Mouse (Mus musculus) right cerebral cortex, postnatal 4 days (tissue): Measurements from ENCODE around the gene Isoc2a.
"Not testable (repeated sequence)": the region's sequence is repeated elsewhere in the genome, so short reads cannot be mapped to it uniquely, and the experiment has no call there.

ENCODE experiments used
- DNase-seq: peaks from one replicate; pipeline ENCODE4 v3.0.0-alpha.2; 2022

Gene Isoc2a

GRCm38 (mm10) chr7:4876753-4877221 lies at the start of gene Isoc2a:
Isoc2a (plus strand) TSS chr7:4877153.
- peak; percentile 75 for DNase-seq

DNA sequence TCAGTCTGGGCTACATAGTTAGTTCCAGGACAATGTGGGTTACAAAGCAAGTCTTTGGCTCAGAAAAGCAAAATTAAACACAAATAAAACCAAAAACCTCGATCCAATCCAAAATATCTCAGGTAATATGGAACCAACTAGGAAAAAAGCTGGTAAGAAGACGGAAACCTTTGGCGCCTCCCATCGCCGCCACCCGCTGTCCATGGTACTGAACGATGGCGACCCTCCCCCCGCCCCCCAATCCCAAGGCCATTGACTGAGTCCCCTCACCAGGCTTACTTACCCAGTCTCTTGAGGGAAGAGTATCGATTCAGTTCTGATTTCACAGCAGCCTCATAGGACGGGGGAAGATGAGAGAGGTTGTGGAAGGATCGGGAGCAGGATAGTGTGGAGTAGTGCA lies 46.5 kb upstream of the Isoc2a start:
- no peak for DNase-seq

DNA sequence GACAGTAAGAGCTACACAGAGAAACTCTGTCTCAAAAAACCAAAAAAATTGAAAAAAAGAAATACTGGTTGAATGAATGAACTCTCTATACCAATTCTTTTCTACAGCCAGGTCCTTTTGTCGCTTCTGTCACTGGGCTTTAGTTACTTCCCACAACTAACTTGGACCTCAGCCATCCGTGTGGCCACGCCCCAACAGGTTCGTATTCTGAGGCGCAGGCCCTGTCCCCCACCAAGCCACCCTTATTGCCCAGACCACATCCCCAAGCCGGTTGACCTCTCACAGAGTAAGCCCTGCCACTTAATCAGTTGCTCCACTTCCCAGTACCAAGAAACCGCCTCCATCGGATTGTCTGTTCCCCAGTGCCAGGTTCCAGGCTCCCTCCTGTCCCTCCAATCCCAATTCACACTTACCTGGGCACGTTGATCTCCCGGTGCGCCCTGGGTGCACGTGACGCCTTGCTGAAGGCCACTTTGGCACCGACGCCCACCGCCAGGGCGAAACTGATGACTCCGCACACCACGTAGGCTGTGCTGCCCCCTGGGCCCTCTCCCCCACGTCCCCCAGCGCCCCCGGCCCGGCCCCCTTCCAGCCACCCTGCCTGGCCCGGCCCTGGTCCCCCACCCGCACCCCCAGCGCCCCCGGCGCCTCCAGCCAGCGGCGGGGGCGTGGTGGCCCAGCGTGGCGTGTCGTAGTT lies 41.2 kb upstream of the Isoc2a start:
- no peak for DNase-seq

- DNase-seq, result peak; percentile 63
These were observed 40.6 kb upstream of the Isoc2a start for GRCm38 (mm10) chr7:4836351-4836792.

- DNase-seq, result no peak
These were observed 39.3 kb upstream of the Isoc2a start for GRCm38 (mm10) chr7:4837639-4838038.

DNA sequence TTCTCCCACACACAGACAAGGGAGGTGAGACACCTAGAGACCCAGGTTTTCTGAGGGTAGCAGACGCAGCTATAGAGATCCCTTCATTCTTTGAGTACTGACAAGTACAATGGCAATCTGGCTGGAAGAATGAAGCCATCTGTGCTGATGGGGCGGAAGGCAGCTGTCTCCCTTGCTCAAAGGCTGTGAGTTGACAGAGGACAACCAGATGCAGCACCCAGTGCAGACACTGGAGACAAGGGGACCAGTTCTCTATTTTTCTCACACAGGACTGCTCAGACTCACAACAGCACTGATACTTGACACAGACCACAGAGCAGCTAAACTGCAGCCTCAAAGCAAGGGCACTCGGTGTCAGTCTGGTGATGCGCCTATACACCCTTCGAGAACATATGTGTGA lies 34.9 kb upstream of the Isoc2a start:
- DNase-seq, result no peak

DNA sequence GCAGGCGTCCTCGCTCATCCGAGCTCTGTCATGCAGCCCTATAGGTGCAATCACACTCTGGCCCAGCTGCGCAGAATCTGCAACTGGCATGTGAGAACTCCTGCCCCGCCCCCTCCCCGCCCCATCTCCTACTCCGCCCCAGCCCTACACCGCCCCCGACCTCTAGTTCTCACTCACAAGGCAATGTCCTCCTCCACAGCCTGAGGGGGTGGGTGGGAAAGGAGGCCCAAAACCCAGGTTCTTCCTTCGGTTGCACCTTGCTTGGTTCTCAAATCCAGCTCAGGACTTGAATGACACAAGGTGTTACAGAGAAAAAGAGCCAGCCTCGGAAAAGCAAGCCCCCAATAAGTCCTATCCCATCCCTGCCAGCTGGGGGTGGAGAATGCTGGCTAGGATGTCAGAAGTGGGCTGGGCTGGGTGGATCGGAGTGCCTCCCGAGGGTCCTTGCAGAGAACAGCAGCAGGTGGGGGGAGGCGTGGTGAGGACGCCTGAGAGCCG lies 34.3 kb upstream of the Isoc2a start:
- DNase-seq, result peak; percentile 57

GRCm38 (mm10) chr7:4843604-4844244 lies 33.2 kb upstream of the Isoc2a start:
- DNase-seq, result peak; percentile 88

- peak; percentile 69 for DNase-seq
These were observed 32.6 kb upstream of the Isoc2a start, which contains the start of gene Shisa7 for GRCm38 (mm10) chr7:4844245-4844916. Shisa7 (minus strand) TSS chr7:4844696.

- DNase-seq, result peak; percentile 83
These were observed 32.0 kb upstream of the Isoc2a start for GRCm38 (mm10) chr7:4844917-4845309.

- DNase-seq, result no peak
These were observed 27.6 kb upstream of the Isoc2a start for GRCm38 (mm10) chr7:4849372-4849771.

DNA sequence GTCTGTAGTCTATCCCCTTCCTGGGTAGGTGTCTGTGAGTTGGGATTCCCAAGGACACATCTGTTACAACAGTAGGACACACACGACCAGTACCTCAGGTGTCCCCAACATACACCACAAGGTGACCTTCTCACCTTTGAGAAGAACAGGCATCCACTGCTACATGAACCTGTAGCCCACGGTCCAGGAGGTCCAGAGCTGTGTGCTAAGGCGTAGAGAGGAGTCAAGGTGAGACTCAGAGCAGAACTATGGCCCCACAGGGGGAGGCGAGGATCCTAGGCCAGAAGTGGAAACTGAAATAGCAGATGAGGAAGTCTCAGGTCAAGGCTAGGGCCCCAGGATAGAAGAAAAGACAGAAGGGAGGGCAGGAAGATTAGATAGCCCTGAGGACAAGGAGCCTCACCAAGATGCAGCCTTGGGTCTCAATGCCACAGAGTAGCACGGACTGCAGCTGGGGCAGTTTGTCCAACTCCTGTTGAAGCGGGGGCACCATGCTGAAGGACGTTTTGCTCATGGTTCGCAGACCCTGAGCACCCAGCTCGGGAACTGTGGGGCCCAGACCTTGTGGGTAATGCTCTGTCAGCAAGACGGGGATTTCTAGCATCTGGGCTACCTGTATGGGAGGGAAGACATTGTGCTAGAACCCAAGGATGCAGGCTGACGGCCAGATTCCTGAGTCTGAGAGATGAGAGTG lies 26.2 kb upstream of the Isoc2a start:
- no peak for DNase-seq

DNA sequence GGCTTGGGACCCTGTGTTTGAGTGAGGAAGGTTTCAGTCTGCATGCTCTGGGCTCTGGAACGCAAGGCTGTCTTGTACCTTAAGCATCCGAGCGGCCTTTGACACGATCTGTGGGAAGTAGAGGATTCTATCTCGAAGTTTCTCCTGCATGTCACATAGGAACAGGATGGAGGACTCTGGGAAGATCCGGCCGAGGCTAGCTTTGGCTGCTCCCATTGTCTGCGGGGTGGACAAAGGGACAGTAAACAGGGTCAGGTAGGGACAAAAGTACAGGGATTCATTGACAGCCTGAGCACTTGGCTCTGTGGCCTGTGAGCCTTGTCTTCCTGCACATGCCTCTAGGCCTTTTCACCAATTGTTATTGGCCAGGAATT lies 25.7 kb upstream of the Isoc2a start:
- DNase-seq, result no peak

- DNase-seq, result no peak
These were observed 23.3 kb upstream of the Isoc2a start for GRCm38 (mm10) chr7:4853613-4854012.

- no peak for DNase-seq
These were observed 20.4 kb upstream of the Isoc2a start for GRCm38 (mm10) chr7:4856508-4856907.

DNA sequence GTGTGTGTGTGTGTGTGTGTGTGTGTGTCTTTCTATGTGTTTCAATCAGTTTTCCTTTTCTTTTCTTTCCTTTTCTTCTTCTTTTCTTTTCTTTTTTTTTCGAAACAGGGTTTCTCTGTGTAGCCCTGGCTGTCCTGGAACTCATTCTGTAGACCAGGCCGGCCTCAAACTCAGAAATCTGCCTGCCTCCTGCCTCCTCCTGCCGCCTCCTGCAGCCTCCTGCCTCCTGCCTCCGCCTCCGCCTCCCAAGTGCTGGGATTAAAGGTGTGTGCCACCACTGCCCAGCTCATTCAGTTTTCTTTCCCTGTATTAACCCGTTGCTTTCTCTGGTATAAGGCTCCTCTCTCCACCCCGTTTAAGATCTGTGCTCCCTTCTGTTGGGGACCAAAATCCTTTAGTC lies 19.6 kb upstream of the Isoc2a start:
- DNase-seq, result peak; percentile 38

DNA sequence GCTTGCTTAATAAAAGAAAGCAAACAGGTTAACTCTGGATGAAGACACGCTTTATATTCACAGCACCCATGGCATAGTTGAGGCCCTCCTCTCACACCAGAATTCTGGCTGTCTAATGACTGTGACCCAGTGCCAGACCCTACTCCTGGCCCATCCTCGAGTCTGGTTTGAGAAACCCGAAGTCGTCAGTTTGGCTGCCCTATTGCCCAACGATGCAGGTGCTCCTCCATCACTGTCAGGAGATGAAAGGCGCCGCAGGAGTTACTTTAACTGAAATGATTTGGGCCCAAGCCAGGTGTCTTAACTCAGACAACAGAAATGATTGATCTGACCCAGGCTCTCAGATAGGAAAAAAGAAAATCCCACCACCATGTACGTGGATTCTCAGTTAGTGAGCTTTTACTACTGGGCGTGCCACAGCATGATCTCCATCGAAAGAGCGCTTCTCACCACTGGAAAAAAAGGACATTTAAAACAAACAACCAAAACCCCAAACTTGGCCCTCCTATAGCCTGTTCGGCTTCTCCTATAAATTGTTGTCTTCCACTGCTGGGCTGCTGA lies 17.5 kb upstream of the Isoc2a start:
- DNase-seq, result no peak

DNA sequence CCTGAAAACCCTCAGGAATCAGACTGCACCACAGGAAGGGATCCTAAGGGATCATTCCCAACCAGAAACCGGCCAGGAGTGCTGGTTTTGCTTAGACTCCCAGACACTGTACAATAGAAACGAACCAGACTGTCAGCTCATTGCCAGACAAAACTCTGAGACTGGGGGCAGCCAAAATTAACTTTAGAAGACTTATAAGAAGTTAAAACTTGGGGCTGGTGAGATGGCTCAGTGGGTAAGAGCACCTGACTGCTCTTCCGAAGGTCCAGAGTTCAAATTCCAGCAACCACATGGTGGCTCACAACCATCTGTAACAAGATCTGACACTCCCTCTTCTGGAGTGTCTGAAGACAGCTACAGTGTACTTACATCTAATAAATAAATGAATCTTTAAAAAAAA lies 16.0 kb upstream of the Isoc2a start:
- not testable (repeated sequence) for DNase-seq

DNA sequence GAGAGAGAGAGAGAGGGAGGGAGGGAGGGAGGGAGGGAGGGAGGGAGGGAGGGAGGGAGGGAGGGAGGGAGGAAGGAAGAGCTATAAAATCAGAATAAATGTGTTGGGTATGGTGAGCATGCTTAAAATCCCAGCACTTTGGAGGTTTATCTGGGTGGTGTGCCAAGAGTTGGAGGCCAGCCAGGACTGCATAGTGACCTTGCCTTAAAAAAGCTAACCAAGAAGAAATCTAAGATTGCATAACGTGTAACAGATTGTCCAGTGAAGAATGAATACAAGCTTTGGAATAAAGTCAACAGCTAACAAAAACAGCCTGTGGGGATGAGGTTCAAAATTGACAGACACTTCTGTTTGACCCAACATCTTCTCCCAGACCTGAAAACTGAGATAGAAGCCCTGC lies 13.9 kb upstream of the Isoc2a start:
- DNase-seq, result peak; percentile 39

DNA sequence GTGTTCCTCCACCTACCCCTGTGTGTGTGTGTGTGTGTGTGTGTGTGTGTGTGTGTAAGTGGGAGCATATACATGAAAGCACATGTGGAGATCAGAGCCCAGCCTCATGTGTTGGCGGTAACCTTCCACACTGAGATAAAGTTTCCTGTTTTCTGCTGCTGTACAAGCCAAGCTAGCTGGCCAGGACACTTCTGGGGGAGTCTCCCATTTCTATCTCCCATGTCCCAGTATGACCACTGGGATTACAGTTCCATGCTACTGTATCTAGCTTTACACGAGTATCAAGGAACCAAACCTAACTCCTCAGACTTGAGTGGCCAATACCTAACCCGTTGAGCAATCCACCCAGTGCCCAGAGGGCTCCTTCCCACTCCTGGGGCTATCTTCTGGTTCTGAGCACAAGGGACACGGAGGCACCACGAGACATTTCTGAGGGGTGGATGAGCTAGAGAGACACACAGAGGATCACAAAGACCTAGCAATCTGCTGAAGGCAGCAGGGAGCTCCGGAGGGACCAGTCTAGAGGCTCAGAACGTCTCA lies 13.3 kb upstream of the Isoc2a start:
- no peak for DNase-seq

DNA sequence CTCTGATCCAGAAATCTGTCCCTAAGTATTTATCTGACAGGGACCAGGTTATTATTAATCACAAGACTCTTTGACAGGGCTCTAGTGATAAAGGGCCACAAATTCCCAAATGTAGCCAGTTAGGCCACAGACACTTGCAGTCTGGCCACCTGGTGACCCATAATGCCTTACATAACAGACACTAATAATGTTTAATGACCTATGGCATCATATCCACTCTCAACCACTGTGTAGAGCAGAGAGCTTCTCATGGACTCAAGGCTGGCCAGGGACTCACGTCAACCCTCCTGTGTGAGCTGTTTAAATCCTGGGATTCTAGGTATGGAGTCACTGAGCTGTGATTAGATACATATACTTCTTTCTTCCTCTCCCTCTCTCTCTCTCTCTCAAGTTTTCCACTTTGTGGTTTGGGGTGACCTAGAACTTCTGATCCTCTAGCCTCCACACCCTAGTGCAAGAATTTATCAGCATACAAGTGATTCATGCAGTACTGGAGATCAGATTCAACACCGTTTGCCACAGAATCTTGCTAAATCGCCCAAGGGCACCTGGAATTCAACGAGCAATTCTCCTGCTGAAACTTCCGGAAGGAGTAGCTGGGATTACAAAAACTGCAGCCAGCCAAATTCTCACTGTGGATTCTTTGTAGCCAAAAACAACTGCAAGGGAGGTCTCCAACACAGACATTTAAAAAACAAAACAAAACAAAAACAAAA lies 12.7 kb upstream of the Isoc2a start:
- DNase-seq, result no peak

GRCm38 (mm10) chr7:4865090-4865489 lies 11.9 kb upstream of the Isoc2a start:
- DNase-seq, result peak; percentile 42
